Mouse (Mus musculus): ENCODE data around the gene Oasl1.

The Oasl1 gene

GRCm38 (mm10) chr5:114968651-114969050 lies 45.6 kb downstream of the Oasl1 start:
- DNase-seq (ENCODE audit: low spot score): peak; percentile 81

DNA sequence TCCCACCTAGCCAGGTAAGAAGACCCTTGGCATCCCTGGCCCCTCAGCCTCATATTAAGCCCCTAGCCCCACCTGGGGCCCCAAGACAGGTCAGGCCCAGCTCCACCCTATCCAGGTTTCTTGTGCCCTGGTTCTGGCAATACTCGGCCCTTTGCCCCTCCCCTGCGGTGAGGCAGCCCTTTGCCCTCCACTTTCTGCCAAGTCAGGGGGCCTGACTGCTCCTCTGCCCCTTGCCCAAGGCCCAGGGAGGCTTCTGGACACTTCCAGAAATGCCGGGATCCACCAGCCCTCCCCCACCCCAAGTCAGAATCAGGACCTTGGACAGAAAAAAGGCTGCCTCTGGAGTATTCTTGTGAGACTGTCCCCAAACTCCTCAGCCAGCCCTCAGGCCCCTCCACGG lies 46.0 kb downstream of the Oasl1 start:
- DNase-seq (ENCODE audit: low spot score): peak; percentile 78

DNA sequence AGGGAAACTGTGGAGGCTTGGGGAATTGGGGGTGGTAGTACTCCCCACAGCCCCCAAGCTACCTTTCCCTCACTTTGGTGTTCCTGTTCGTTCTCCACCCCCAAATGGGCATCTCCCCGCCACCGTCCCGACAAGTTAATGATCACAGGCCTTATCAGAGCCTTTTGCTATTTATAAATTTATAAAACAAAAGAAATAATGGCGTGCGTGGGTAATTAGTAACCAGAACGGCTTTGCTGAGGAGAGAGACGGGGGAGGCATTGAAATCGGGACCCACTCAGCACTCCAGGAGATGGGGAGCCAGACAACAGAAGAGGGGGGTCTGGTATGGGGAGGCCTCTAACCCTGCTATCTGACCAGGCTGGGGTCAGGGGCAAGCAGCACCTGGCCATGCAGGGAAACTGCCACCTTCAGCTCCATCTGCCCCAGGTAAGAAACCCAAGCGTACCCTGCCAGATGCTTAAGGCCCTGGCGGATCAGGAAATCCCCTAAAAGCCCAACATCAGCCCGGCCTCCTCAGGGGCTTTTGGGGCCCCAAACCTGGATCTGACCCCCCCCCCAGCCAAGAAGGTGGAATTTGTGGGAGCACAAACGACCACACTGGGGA lies 46.7 kb downstream of the Oasl1 start:
- no peak for DNase-seq (ENCODE audit: low spot score)

DNA sequence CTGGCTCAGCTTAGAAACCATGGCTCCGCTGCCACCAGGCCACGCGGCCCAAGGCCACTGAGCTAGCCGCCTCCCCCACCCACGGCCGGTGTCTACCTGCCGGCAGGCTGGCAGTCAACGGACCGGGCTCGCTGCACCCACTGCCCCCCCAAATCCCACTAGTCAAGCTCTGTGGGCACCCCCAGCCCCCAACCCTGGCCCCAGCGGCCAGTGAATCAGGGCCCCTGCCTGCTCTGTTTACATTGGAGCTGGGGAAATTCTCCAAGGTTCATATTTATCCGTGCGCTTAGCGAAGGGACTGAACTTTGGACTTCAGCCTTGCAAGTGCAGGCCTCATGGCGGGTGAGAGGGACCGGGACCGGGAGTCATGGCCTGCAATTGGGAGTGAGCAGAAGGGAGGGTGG lies 47.8 kb downstream of the Oasl1 start, which contains the start of gene Hnf1a:
Hnf1a (minus strand) TSS at position 271 of the 404 bp plus-strand sequence.
- peak; percentile 84 for DNase-seq (ENCODE audit: low spot score)

GRCm38 (mm10) chr5:114972201-114972600 lies 49.2 kb downstream of the Oasl1 start:
- no peak for DNase-seq (ENCODE audit: low spot score)

- no peak for DNase-seq (ENCODE audit: low spot score)
These were observed 50.1 kb downstream of the Oasl1 start for GRCm38 (mm10) chr5:114973131-114973530.

DNA sequence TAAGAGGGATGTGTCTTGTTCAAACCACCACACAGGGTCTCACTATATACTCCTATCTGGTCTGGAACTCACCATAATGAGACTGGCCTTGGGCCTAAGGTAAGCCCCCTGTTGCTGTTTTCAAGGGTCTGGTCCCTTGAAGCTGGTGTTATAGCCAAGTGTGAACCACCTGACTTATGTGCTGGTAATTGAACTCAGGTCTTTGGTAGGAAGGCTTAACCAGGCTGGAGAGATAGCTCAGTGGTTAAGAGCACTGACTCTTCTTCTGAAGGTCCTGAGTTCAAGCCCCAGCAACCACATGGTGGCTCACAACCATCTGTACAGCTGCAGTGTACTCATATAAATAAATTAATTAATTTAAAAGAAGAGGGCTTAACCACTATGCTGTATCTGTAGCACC lies 53.9 kb downstream of the Oasl1 start:
- no peak for DNase-seq (ENCODE audit: low spot score)

DNA sequence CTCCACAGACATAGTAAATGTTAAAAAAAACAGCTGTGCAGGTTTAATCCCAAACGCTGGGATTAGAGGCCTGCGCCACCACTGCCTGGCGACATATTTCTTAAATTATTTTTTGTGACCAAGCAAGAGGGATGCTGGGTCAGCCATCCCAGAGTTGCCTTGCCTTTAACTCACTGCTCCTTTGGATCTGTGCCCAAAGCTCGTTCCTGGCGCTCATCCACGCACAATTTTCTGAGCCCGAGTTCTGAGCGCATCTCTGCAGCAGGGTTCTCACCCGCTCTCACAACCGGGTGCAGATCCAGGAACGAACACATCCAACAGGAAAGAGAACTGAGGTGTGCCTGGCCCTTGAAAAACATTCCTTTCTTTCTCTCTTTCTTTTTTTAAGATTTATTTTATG lies 55.4 kb downstream of the Oasl1 start:
- no peak for DNase-seq (ENCODE audit: low spot score)

GRCm38 (mm10) chr5:114978888-114979249 lies 55.8 kb downstream of the Oasl1 start:
- peak; percentile 58 for DNase-seq (ENCODE audit: low spot score)

GRCm38 (mm10) chr5:114979250-114980121 lies 56.4 kb downstream of the Oasl1 start:
- peak; percentile 68 for DNase-seq (ENCODE audit: low spot score)

- DNase-seq (ENCODE audit: low spot score): peak; percentile 40
These were observed 57.2 kb downstream of the Oasl1 start for GRCm38 (mm10) chr5:114980122-114980748.

GRCm38 (mm10) chr5:114982001-114982400 lies 59.0 kb downstream of the Oasl1 start:
- peak; percentile 38 for DNase-seq (ENCODE audit: low spot score)

DNA sequence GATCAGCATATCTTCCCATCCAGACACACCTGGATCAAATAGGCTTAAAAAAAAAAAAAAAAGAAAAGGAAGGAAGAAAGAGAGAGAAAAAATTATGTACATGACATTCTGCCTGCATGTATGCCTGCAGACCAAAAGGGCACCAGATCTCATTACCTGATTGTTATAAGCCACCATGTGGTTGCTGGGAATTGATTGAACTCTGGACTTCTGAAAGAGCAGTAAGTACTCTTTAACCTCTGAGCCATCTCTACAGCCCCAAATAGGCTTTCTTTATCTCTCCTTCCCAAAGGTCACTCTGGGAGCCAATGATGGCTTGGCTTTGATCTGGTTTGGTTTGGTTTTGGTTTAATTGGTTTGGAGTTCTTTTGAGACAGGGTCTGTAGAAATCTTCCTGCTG lies 62.0 kb downstream of the Oasl1 start:
- peak; percentile 74 for DNase-seq (ENCODE audit: low spot score)
